Mouse (Mus musculus) kidney, adult 9 months (tissue): ENCODE measurements at regions not wholly inside any gene's neighbourhood (a gene's known extent, or its start where the extent isn't known, plus 50 kb on each side); places are given as distances from the start of the nearest gene placed in this dataset.
"Not testable (repeated sequence)": the region's sequence is repeated elsewhere in the genome, so short reads cannot be mapped to it uniquely, and the experiment has no call there.

Experiments used
- DNase-seq: peaks from one replicate; pipeline ENCODE4 v3.0.0; 2022

DNA sequence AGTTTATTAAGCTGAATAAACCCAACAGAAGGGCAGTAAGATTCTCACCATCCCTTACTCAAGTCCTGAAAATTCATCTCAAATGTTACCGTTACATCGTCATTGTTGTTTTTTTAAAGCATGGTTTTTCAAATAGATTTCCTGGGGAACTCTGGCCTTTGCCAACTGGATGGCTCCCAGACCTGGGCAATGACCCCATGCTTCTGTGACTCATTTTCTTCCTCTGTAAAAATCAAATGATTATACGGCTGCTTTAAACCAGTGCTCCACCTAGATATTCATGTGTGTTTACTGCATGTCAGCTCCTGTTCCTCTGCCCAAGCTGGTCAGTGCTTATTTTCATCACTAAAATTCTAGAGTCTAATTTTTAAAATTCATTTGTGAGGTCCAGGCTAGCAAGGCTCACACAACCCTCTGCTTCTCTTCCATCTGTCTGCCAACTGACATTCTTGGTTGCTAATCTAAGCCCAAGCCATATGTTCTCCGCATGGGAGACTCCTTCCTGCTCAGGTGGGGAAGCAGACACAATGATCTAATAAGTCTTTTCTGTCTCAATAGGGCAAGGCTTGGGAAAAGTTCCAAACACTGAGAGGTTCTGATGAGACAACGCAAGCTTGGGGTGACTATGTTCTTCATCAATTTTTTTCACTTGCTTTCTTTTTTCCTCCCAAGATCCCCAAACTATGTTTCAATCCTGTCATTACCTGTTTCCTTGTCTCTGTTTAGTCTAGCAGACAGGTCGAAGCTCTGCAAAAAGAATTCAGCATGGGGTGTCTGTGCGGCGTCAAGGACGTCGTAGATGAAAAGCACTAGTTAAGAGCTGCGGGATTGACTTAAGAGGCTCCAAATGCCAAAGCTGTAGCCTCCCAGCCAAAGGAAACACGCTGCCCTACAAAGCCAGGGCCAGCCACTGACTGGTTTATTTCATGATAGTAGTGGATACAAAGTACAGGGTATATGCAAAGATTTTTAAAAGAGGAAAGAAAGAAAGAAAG, 594.7 kb downstream of the Efna5 start:
- no peak for DNase-seq

DNA sequence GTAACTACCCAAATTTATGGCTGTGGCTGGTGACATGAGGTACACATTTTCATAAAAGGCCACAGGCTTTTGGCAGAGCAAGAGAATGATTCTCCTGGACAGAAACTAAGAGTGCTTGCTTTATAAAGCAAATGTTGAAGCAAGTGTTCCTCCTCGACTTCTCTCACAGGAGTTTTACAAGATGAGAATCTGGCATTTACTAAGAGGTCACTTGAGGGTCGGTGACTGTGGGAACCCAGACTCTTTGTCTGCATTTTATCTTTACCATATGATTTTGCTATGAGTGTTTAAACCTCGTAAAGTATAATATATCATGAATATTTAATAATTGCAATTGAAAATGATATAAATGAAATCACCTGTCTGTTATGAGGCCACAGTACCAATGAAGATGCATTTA, 600.9 kb downstream of the Efna5 start:
- no peak for DNase-seq

DNA sequence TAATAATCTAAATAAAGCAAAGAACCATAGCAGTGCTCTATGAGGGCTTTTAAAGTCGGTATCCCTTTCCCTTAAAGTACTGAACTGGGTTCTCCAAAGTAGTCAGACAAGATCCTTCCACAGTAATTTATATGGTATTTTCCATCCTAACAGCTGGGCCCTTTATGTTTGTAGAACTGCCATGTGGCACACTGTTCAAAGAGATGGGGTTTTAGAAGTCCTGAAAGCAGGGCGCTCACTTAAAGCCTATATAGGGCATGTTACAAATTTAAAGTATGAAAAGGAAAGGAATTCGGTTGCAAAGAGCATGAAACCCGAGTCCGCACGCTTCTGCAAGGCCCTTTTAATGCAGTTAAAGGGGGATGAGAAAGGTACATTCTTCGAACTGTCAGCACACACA, 609.7 kb downstream of the Efna5 start:
- no peak for DNase-seq

DNA sequence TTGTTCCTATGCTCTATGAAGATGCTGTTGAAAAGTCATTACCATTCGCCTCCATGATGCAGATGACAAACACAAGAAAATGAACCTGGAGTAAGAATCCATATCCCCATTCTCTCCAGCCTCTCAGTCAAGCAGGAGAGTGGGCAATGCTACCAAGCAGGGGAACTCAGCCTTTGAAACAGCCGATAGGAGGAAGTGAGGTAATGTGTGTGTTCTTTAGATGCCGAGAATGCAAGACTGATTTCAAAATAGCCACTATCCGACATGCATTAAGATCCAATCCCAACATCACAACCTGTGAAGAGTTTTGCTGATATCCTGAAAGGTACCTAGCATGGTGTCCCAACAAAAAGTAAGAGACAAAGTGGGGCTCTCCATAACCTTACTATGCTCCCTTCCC, 611.8 kb downstream of the Efna5 start:
- DNase-seq, result no peak

DNA sequence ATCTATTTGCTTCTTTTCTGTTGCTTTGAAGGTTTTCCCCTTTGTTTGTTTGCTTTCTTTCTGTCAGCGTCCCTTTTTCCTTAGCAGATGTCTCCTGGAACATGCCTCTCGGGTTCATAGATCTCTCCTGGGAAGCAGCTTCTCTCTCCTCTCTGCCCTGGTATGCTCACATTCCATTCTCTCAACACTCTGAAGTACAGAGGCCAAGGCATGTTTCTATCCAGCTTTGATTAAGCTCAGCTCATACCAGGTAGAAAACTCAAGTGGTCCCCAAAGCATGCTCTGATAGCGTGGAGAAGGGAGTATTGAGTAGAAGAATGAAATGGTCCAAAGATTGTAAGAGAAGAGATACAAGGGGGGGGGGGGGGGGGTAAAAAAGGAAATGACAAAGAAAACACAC, 627.7 kb downstream of the Efna5 start:
- DNase-seq, result no peak

DNA sequence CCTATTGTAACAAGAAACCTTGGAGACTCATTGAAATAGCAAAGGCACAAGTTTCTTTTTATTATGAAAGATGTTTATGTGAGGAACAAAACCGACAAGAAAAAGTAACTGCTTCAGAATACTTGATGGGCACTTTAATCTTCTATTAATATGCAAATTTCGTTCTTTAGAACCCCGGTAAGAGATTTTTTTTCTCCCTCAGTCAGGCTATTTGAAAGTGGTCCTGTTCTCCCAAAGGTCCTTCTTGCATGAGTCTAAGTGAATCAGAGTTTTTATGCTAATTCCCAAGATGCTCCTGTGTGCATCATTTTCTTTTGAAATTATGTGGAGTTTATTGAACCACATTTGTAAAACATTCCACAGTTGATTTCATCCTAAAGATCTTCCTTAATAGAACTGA, 633.1 kb downstream of the Efna5 start:
- no peak for DNase-seq

DNA sequence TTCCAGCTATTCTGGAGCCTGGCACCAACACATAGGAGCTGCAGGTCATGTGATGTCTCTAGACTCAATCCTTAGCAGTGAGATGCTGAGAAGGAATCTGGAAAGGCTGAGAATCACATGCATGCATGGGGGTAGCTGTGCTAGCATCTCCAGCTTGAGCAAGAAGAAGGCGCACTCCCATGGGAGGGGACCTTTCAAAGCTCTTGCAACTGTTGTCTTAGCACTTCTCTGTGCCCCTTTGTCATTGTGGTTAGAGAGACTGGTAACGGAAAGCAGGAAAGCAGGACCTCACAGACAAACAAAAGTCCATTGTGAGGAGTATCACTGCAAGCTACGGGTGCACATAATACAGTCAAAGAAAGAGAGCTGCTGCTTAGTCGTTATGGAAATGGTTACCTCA, 634.5 kb downstream of the Efna5 start:
- no peak for DNase-seq

DNA sequence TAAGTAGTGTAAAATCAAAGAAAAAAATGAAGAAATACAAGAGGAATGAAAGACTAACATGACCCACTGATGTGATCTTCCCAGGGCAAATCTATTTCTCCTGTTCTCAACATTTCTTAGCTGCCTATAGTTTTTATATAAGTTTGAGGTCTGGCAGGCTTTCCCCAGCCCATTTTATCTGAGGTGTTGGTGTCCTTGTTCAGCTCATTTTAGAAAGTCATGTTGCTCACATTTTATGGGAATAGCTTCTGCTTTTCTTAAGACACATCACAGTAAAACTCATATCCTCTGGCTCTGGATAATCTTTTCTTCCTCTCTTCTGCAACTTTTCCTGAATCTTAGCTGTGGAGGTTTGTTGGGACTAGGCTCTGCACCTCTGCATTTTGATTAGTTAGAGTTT, 650.2 kb downstream of the Efna5 start:
- no peak for DNase-seq

DNA sequence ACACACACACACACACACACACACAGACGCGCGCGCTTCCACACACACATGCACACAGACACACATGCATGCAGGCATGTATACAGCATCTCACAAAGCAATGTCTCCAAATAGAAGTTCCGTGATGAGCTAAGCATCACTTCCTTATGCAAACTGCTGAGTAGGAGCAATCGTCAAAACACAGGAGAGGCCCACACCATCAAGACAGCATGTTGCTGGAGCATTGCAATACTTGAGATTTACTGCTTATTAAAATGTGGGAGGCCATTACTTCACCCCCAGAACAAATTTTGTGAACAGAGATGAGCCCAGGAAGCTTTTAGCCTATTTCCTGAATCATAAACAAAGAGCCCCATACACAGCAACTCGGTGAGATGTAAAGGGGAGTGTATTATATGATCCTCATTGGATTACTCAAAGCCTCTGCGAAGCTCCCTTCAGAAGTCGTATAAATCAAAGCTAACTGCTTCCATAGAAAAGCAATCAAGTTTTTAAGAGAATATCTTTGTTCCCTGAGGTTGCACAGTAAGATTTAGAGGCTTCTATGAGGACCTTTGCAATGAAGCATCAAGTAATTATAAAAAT, 670.6 kb downstream of the Efna5 start:
- DNase-seq, result no peak

DNA sequence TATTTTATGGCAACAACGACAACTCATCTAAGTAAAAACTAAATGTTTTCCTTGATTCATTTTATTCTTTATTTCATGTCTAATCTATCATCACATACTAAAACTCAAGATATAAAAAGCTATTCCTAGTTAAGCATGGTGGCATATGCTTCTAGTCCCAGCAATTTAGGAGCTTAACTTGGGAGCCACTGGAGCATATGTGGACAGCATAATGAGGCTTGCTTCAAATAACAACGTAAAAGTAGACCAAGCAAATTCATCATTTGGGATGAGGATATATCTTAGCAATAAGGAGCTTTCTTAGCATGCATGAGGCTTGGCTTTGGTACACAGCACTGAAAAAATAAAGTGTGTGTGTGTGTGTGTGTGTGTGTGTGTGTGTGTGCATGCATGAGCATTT, 678.5 kb downstream of the Efna5 start:
- no peak for DNase-seq

DNA sequence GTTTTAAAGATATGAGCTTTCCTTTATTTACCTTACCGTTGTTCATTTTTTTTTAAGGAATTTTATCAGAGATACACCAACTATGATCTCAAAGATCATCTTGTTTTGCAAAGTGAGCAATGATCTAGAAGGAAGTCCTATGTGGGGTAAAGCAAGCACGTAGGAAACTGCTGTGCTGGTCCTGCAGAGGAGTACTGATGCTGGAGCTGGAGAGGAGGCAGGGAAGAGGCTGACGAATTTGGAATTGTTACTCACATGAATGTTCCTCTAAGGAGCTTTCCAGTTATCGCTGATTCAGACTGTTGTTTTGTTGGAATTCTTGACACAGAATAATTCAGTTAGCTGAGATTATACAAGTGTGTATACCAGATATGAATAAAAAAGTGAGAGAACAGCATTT, 680.6 kb downstream of the Efna5 start:
- DNase-seq, result no peak

DNA sequence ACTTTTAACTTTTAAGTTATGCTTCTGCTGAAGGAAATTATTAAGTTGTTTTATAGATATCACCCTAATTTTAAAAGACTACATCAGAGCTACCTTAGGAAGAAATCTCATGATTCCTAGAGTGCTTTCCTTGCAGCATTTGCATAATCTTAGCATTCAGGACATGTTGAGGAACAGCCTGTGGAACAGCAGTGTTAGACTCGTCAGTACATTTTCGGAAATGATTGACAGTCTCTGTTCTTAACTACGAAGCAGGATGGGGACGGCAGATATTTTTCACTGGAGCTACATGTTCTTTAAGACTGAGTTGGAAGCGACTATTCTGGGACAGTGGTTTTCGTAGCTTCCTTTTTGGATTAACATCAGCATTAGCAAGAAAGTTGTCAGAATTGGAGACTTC, 681.6 kb downstream of the Efna5 start:
- DNase-seq, result no peak

DNA sequence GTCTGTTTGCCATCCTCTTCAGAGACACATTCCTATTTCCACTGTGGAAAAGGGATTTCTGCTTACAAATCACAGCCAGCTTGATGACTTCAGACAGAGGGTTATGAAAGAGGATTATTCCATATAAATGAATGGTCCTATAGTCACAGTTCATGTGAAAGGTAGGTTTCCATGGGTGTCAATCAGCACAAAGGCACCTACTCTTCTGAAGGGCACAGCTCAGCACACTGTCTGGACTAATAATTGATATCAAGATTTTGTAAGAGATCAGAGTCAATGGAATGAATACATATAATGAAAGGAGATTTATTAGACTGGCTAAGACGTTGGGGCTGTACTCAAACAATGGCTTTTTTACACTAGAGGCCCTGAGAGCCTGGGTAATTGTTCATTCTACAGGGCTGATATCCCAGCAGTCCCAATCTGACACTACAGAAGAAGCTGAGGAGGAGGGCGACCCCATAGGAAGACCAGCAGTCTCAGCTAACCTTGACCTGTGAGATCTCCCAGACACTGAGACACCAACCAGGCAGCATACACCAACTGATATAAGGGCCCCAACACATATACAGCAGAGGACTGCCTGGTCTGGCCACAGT, 702.4 kb downstream of the Efna5 start:
- no peak for DNase-seq

DNA sequence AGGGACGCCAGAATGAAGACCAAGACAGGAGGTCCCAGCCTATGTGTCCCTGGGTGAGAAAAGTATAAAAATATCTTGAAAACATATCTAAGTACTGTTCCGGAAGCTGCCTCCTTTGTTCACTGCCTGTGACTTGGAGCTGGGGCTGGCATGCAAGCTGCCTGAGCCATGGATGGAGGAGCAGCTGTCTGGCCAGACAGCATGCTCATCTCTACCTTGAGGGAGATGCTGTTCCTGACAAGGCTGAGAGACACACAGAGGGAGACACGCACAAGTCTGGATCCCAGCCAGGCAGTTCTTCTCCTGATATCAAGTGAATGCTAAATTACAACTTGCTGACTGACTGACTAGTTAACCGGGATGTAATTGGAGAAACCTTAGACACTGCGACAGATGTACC, 704.8 kb downstream of the Efna5 start:
- DNase-seq, result no peak

DNA sequence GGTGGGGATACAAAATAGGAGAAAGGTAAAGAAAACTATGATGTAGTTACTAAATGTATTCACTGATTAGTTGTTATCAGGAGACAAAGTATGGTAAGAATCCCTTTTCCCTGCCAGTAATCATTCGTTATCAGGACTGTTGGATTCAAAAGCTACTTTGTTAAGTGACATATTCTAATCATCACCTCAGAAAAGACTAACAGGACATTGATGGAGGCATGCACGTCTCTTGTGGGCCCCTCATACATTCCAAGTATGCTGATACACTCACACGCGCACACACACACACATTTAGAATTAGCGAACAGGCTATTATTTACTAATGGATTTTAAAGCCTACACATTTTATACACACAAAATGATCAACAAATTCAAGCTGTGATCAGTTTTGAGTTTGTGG, 708.8 kb downstream of the Efna5 start:
- DNase-seq, result no peak

DNA sequence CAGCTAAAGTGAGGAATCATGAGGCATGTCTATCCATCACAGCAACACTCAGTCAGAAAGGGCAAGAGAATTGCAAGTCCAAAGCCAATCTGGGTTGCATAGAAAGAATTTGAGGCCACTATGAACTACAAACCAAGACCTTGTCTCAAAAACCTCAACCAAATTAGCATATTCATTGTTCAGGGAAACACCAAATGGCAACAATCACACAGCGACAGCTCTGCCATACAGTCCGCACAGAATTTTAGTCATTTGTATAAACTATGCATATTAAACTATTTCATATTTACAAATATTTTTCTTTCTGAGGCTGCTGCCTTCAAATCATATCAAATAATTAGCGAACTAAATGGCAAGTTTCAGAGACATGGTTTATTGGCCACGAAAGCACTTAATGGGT, 709.6 kb downstream of the Efna5 start:
- no peak for DNase-seq

DNA sequence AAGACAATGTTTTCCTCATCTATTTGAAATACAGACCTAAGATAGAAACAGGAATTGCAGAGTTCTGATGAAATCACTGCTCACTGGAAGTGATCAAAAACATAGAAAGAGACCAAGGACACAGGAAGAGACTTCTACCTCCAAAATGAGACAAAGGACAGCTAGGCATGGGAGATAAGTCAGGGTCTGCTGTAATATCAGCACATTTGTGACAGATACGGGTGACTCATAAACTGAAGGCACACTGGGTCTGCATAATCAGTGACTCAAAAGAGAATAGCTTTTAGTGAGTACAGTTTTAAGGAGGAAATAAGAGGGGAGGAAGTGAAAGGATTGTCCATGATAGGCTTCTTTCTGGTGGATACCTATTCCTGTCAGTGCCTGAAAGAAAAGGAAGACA, 719.7 kb downstream of the Efna5 start:
- no peak for DNase-seq

DNA sequence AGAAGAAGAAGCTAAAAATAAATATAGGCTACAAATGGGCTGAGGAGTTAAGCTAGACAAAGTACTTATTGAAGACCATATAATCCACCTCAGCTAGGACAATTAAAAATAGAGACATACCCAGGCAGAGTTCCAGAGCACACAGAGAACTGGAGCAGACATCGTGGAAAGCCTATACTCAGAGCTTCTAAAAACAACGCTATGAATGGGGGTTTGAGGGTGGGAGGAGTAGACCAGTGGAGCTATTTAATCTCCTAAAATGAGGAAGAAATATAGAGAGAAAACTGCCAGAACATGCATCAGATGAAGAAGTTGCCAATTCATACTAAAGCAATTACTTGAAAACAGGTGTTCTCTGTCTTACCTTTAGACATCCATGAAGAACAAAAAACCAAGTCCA, 720.8 kb downstream of the Efna5 start:
- DNase-seq, result no peak

DNA sequence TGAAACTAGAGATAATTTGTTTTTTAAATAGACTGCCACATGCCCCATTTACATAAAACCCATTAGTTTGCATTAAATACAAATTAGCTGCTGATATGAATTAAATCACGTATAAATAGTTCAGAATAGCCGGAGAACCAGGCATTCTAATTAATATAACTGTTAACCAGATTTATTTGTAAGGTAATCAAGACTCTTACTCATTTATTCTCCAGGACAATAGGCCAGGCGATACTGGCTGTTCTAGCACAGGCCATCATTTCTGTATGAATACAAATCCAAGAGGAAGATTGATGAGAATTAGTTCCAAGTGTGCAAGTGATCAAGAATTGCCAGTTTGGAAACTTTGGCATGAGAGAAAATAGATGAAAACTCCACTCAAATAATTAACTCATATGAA, 746.1 kb downstream of the Efna5 start:
- DNase-seq, result no peak

DNA sequence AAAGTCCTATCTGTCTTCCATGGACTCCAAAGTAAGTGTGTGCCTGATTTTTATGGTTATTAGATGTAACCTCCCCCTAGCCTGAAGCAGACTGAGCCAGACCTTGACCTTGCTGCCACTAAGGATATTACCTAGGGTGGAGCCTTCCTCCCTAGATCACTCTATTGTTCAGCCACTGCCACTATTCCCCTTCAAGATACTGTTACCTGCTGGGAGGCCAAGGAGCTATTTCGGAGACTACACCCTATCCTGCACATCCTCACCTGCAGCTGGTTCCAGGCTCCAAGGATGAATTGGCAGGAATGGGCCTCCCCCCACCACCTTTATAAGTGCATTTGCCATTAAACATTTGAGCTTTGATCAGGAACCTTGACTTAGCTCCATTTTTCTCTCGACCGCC, 769.4 kb downstream of the Efna5 start:
- not testable (repeated sequence) for DNase-seq

DNA sequence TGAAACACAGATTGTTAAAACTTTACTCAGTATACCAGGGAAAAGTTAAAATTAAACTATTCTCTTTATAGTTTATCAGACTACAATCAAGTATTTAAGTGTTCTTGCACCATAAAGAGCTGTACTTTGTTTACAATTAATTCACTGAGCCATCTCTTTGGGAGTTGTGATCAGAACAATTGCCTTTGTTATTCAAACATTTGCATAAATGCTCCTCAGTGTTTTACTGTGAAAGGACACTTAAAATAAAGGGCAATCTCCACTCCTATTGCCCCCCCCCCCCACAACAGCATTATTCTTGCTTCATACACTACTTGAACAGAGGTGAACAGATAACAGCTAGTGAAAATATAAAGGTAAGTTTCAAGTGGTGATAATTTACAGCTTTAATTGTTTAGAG, 772.1 kb downstream of the Efna5 start:
- DNase-seq, result no peak

DNA sequence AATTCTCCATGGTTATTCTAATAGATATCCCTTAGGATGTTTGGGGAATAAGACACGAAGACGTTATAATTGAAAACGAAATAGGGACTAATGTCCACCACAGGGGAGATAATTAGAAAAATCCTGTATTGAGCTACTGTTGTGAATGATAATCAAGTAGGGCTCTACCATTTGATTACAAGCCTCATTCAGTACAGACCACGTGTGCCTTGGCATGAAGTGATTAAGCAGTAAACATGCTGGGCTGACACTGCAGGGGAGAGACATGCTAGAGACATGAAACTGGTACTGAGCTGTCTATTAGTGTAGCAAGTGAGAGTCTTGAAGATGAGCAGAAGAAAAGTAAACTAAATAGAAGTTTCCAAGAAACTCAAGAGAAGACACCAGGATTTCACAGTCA, 797.8 kb downstream of the Efna5 start:
- DNase-seq, result no peak

DNA sequence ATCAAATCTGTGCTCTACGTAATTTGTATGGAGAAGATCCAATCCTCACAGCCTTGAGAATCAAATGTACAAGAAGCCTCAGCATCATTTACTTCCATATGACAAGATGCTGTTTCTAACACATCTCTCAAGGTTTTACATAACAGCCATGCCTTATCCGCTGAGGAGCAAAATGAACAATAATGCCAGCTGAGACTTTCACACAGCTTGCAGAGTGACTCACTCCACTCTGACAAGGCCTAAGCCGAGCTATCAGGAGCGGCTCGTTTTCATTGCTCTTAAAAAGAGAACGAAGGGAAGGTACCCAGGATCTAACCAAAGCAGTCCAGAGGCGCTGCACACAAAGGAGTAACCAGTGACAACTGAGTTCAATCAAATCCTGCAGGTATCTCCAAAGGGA, 803.5 kb downstream of the Efna5 start:
- DNase-seq, result no peak

DNA sequence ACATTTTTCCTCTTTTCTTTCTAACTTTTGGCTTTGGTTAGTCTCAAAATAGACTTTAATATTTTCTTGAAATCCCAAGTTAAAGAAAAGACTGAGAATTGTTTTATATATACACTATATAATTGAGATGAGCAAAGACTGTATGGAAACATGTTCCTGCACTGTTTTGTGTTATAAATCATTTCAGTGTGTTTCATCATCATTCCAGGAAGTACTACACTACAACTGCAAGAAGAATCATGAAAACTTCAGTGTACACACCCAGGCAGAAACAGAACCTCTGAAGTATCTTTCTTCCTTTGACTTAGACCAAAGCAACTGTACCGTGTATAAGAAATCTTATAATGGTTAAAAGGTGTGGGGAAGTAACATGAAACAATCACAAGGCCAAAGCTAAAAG, 816.2 kb downstream of the Efna5 start:
- DNase-seq, result no peak
